Mouse (Mus musculus): ENCODE results near the gene Utrn.

Utrn gene

DNA sequence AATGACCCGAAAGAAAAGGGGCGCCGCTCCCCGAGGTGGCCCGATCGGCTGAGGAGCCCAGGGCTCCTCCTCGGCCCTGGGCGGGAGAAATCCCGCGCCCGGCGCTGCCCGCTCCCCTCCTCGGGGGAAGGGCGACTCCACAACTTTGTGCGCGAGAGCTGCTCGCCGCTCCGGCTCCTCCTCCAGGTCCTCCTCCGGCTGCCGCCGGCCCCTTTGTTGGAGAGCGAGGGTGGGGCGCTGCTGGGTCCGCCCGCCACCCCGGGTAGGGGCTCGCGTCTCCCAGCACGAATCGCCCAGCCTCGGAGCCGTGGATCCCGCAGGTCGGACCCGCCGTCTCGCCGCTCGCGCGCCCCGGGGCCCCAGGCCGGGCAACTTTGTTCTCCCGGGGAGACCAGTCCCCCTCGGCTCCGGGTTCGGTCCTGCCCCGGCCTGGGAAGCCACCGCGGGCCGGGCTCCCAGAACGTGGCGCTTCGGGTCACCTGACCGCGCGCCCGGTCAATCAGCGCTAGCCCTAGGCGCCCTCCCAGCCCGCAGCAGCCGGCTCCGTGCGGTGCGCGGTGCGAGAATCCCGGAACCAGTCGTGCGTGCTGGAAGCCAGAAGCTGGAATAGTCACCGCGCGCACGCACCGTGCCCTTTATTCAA is at the start of gene Utrn:
Gene Utrn (minus strand): TSS at position 337 of the 643 bp plus-strand sequence.
- DNase-seq (ENCODE audit: low spot score) = peak; percentile 96

- no peak for DNase-seq (ENCODE audit: low spot score)
Observed at GRCm38 (mm10) chr10:12917626-12918025, 48.5 kb upstream of the Utrn start.

- DNase-seq (ENCODE audit: low spot score) = no peak
Observed at GRCm38 (mm10) chr10:12916376-12916775, 47.2 kb upstream of the Utrn start.

DNA sequence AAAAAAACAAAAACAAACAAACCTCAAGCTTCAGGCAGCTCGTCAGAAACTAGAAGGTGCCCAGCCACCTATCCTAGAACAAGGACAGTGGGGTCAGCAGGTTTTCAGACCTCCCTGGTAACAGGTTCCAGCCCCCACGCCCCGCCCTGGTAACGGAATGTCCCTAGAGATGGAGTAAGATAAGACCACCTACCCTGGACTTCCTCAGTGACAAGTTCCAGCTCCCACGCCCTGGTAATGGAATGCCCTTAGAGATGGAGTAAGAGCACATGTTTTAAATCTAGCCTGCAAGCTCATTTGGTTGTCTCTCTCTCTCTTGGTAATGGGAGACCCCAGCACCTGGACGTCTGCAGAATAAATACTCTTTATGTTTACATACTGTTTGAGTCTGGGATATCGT is 46.7 kb upstream of the Utrn start:
- DNase-seq (ENCODE audit: low spot score) = no peak

- DNase-seq (ENCODE audit: low spot score) = no peak
Observed at GRCm38 (mm10) chr10:12914203-12914602, 45.0 kb upstream of the Utrn start.

DNA sequence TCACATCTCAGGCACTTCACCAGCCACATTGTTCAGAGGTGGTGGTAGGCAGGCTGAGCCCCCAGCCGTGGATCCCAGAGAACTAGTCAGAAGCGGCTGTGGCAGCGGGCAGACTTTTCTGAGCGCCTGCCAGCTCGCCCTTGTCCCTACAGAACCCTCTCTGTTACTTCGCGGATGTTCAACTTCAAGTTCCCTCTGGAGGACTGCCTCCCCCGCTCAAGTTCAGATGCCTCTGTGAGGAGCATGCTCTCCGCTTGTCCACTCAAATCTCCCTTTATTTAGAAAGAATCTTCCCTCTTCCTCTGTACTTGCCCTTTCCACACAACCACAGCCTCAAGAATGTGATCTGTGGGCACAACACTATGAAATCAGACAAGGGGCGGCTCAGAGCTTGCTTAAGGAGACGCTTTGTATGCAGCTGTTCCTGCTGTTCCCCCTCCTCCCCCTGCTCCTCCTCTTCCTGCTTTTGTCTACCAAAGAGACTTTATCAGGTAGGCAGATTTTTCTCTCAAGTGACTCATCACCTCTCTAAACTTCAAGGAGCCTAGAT is 42.9 kb upstream of the Utrn start:
- DNase-seq (ENCODE audit: low spot score) = no peak

DNA sequence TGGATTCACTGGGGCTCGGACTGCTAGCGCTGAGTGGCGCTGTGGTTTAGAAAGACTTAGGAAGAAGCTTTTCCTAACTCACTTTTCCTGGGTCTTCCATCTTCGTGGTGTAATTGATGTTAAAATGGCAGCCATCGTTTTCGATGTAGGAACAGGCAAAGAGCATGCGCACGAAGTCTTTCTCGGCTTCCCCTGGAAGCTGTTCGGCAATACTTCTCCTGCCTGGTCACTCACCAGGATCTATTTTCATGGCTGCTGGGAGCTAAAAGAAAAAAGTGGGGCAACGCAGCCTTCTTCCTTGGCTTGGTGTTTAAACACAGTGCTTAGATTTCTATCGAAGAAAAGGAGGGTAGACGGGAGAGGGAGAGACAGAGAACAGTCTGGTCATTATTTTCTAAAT is 42.3 kb upstream of the Utrn start:
- no peak for DNase-seq (ENCODE audit: low spot score)

DNA sequence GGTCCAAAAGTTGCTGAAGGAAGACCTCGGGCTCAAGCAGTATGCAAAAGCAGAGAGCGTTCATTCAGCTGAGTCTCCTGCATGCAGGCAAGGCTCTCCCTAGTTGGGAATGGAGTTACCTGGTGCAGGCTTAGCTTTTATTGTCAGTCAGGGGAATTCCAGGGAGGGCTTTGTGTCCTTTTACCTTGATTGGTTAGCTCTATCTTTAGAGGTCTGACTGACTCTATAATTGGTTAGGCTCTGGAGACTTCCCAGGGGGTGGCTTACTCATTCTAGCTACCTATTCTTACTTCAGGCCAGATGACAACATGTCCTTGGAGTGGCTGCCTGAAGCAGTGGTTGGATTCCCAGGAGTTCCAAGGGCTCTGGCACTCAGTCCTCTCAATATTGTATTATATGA is 40.7 kb upstream of the Utrn start:
- no peak for DNase-seq (ENCODE audit: low spot score)

- DNase-seq (ENCODE audit: low spot score) = no peak
Observed at GRCm38 (mm10) chr10:12909179-12909578, 40.0 kb upstream of the Utrn start.

DNA sequence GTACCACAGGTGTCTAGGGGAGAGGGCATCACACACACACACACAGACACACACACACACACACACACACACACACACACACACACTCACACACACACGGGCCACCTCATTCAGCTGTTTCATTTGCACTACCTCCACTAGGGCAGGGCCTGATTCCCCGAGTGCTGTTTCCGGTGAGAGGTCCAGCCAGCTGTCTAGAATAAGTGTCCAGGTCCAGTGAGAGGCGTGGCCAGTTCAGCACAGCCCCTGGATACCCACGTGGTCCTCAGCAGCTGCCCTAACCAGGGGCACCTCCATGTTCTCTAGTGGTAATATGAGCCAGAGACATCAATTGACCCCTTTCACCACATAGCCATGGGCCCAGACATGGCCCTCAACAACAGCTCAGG is 35.0 kb upstream of the Utrn start:
- DNase-seq (ENCODE audit: low spot score) = no peak

DNA sequence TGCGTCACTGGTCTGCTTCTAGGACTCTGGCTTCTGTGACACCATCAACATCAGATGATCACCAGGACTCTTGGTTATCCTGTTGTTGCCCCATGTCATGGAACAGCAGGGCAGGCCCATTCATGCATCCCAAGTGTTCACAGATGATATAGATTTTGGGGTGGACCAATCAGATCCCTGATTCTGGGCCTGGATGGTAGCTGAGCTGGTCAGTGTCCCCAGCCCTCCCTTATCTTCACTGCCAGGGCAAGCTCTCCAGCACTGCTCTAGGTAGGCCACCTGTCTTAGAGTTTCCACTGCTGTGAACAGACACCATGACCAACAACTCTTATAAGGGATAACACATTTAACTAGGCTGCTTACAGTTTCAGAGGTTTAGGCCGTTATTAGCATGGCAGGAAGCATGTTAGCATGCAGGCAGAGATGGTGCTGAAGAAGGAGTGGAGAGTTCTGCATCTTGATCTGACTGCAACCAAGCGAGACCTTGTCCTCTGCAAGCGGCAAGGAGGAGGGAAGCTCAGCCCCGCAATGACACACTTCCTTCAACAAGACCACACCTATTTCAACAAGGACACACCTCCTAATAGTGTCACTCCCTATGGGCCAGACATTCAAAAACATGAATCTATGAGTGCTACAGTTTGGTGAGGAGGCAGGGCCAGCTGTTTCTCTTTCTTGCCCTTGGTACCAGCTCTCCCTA is 34.4 kb upstream of the Utrn start:
- DNase-seq (ENCODE audit: low spot score) = no peak

GRCm38 (mm10) chr10:12899901-12900300 is 30.7 kb upstream of the Utrn start:
- no peak for DNase-seq (ENCODE audit: low spot score)

GRCm38 (mm10) chr10:12893339-12893738 is 24.2 kb upstream of the Utrn start:
- DNase-seq (ENCODE audit: low spot score) = no peak

- no peak for DNase-seq (ENCODE audit: low spot score)
Observed at GRCm38 (mm10) chr10:12888373-12888772, 19.2 kb upstream of the Utrn start.

GRCm38 (mm10) chr10:12887792-12888191 is 18.6 kb upstream of the Utrn start:
- no peak for DNase-seq (ENCODE audit: low spot score)

- DNase-seq (ENCODE audit: low spot score) = peak; percentile 69
Observed at GRCm38 (mm10) chr10:12884308-12884948, 15.3 kb upstream of the Utrn start.

GRCm38 (mm10) chr10:12881911-12882310 is 12.7 kb upstream of the Utrn start:
- DNase-seq (ENCODE audit: low spot score) = no peak

DNA sequence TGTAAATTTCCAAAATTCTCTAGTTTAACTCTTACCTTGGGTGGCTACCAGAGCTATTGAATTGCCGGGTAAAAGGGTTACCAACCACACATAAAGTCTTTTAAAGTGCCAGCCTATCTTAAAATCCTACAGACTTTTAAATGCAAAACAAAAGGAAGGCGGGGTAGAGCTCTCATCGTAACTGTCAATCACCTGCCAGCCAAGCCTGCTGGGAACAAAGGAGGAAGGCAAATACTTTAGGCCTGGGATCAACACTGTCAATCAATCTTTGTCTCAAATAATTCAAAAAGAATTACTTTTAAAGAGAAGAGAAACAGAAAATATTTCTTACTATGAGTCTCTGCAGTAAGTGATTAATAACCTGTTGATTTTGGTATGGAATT is 10.1 kb upstream of the Utrn start:
- no peak for DNase-seq (ENCODE audit: low spot score)

GRCm38 (mm10) chr10:12878661-12879312 is 9.6 kb upstream of the Utrn start:
- peak; percentile 81 for DNase-seq (ENCODE audit: low spot score)

DNA sequence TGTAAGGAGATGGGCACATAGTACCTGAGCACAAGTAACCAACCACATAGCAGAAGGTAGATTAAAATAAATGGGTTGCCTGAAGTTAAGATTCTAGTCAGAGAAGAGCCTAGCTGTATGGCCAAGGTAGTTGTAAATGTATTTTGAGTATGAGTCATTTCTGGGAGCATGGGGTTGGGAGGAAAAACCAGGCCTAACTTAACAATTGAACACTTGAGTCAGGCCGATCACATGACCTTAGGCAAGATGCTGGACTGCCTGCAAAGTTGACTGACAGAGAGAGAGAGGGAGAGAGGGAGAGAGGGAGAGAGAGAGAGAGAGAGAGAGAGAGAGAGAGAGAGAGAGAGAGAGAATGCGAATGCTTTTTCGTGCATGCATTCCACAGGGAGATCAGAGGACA is 7.3 kb upstream of the Utrn start:
- DNase-seq (ENCODE audit: low spot score) = no peak

- DNase-seq (ENCODE audit: low spot score) = no peak
Observed at GRCm38 (mm10) chr10:12875410-12875809, 6.2 kb upstream of the Utrn start.

DNA sequence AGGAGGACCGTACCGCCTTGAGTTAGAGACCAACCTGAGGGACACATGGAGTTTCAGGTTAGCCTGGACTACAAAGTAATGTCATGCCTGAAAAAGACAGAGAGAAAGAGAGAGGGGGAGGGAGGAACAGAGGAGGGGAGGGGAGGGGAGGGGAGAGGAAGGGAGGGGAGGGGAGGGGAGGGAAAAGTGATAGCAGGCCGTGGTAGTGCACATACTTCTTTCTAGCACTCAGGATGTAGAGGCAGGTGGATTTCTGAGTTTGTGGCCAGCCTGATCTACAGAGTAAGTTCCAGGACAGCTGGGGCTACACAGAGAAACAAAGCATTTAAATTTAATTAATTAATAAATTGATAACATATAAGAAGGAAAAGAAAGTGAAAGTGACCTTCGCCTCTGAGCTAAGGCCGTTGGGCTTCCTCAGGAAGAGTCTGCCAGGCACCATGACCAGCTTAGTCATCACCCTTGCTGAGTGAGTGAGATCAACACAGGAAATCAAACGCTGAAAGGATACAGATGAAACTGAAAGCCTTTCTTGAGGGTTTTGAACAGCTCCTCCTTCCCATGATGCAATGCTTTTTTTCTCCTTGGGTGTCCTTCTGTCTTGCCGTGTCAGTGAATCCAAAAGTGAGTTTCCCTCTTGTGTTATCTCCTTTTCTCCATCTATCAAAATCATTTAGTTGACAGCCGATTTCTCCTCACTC is 5.6 kb upstream of the Utrn start:
- peak; percentile 78 for DNase-seq (ENCODE audit: low spot score)

All from MN1 (cell line).